Mouse (Mus musculus) embryonic facial prominence, embryonic 11.5 days (tissue): Measurements from ENCODE around the gene Tm9sf4. TPM values are rescaled to one million over a fixed set of nuclear protein-coding genes. Genes with fewer than 3 reads are reported as not detected.

Experiments
- ATAC-seq: fragments of 200-750 bp; cut with Nextera tagmentation; replicated peaks from 2 replicates; pipeline ENCODE4 v1.8.0; 2017; ENCODE audit warnings: low read depth; ENCODE audit not compliant: insufficient number of reproducible peaks, low FRiP score, low TSS enrichment
- DNase-seq: peaks from one replicate; pipeline ENCODE4 v3.0.0-alpha.2; 2015; ENCODE audit warnings: low spot score
- H3K27ac ChIP-seq: fragments of 300-500 bp; sonication (generic); replicated peaks from 2 replicates; pipeline ENCODE4 v1.5.1; 2014; ENCODE audit warnings: mild to moderate bottlenecking, low read depth, low read length, control low read depth
- H3K27me3 ChIP-seq: fragments of 300-500 bp; sonication (generic); 2 replicates; pipeline ENCODE4 v1.6.1; 2014; ENCODE audit warnings: mild to moderate bottlenecking, low read length, moderate library complexity, mixed read lengths; ENCODE audit not compliant: control insufficient read depth, insufficient read depth
- H3K36me3 ChIP-seq: fragments of 300-500 bp; sonication (generic); replicated peaks from 2 replicates; pipeline ENCODE4 v1.6.1; 2014; ENCODE audit warnings: low read depth, mild to moderate bottlenecking, low read length, moderate library complexity, mixed read lengths; ENCODE audit not compliant: control insufficient read depth, insufficient read depth
- H3K4me1 ChIP-seq: fragments of 300-500 bp; sonication (generic); 2 replicates; pipeline ENCODE4 v1.6.1; 2014; ENCODE audit warnings: low read length, mixed read lengths; ENCODE audit not compliant: control insufficient read depth, insufficient read depth
- H3K4me2 ChIP-seq: fragments of 300-500 bp; sonication (generic); 2 replicates; pipeline ENCODE4 v1.6.1; 2014; ENCODE audit warnings: low read depth, mild to moderate bottlenecking, control low read depth, low read length, moderate library complexity
- H3K4me3 ChIP-seq: fragments of 300-500 bp; sonication (generic); 2 replicates; pipeline ENCODE4 v1.5.1; 2014; ENCODE audit warnings: low read depth, low read length, control low read depth
- H3K9ac ChIP-seq: fragments of 300-500 bp; sonication (generic); replicated peaks from 2 replicates; pipeline ENCODE4 v1.6.1; 2014; ENCODE audit warnings: mild to moderate bottlenecking, control low read depth, low read length
- H3K9me3 ChIP-seq: fragments of 300-500 bp; sonication (generic); replicated peaks from 2 replicates; pipeline ENCODE4 v1.6.1; 2016; ENCODE audit warnings: mild to moderate bottlenecking, low read length, inconsistent platforms, mixed read lengths; ENCODE audit not compliant: control insufficient read depth
- WGBS: fragments of 180-500 bp; shearing (Covaris S2); extraction: QIAGEN DNeasy Blood & Tissue Kit; methylation state at CpG from one replicate; pipeline ENCODE4 v1.1.7; 2014; 5-methylcytosine and 5-hydroxymethylcytosine counted together
- polyA plus RNA-seq: library from polyadenylated mRNA; unstranded; fragments of >200 nt; fragmentation: Nextera tagmentation; extraction: Ambion mirVana; gene quantifications from 2 replicates; pipeline ENCODE4 v1.2.1, GENCODE M21; 2014

The Tm9sf4 gene
- polyA plus RNA-seq = 82.2 and 84.0 TPM in 2 replicates

GRCm38 (mm10) chr2:153160844-153161683 lies at the start of gene Tm9sf4:
TSS of gene Tm9sf4 (plus strand) at chr2:153161303.
- ATAC-seq (peak; percentile 87), DNase-seq (peak; percentile 95)
- Histone ChIP-seq H3K9ac (peak within 1 kb of the TSS; percentile 92), H3K4me1 (no peaks in the 10 kb centered on the region; the same call in 1 of the 2 replicates), H3K4me3 (peak within 1 kb of the TSS; percentile 92), H3K27ac (peak within 1 kb of the TSS; percentile 30), H3K27me3 (no peaks in the 10 kb centered on the region), H3K4me2 (peak within 1 kb of the TSS; percentile 90), H3K36me3 (no peaks in the 10 kb centered on the region), H3K9me3 (no peaks in the 10 kb centered on the region)
- WGBS = 12% methylated on average over 34 of the region's 34 CpGs

- ATAC-seq (no peak), DNase-seq (no peak)
- no peak overlapping the region for H3K4me3 ChIP-seq
- H3K4me2 ChIP-seq = no peak overlapping the region
- no peaks in the 10 kb centered on the region for H3K9me3 ChIP-seq
- H3K4me1 ChIP-seq = no peaks in the 10 kb centered on the region
- H3K27me3 ChIP-seq = no peaks in the 10 kb centered on the region
- no peak overlapping the region for H3K9ac ChIP-seq
- H3K36me3 ChIP-seq = no peaks in the 10 kb centered on the region
- no peak overlapping the region for H3K27ac ChIP-seq
- 74% methylated on average over 4 of the region's 4 CpGs for WGBS
Observed at GRCm38 (mm10) chr2:153115679-153116081, 45.4 kb upstream of the Tm9sf4 start.

- WGBS = 85% methylated on average over 7 of the region's 7 CpGs
- H3K4me3 ChIP-seq = no peak overlapping the region
- no peaks in the 10 kb centered on the region for H3K4me1 ChIP-seq
- H3K27ac ChIP-seq = no peak overlapping the region
- no peak for DNase-seq
- no peaks in the 10 kb centered on the region for H3K36me3 ChIP-seq
- H3K27me3 ChIP-seq = no peaks in the 10 kb centered on the region
- H3K4me2 ChIP-seq = no peak overlapping the region
- H3K9me3 ChIP-seq = no peaks in the 10 kb centered on the region
- ATAC-seq = no peak
- H3K9ac ChIP-seq = no peak overlapping the region
Observed at GRCm38 (mm10) chr2:153117051-153117486, 44.0 kb upstream of the Tm9sf4 start.

- no peak for DNase-seq
- H3K4me3 ChIP-seq = no peak overlapping the region
- H3K9ac ChIP-seq = no peak overlapping the region
- 86% methylated on average over 6 of the region's 6 CpGs for WGBS
- H3K4me2 ChIP-seq = no peak overlapping the region
- no peaks in the 10 kb centered on the region for H3K36me3 ChIP-seq
- no peaks in the 10 kb centered on the region for H3K9me3 ChIP-seq
- no peaks in the 10 kb centered on the region for H3K4me1 ChIP-seq
- H3K27me3 ChIP-seq = no peaks in the 10 kb centered on the region
- no peak overlapping the region for H3K27ac ChIP-seq
- no peak for ATAC-seq
Observed at GRCm38 (mm10) chr2:153119488-153119887, 41.6 kb upstream of the Tm9sf4 start.

- Histone ChIP-seq H3K27me3 (no peaks in the 10 kb centered on the region), H3K36me3 (no peaks in the 10 kb centered on the region), H3K9ac (no peak overlapping the region), H3K27ac (no peak overlapping the region), H3K4me2 (no peak overlapping the region), H3K4me3 (no peak overlapping the region), H3K9me3 (no peaks in the 10 kb centered on the region), H3K4me1 (no peaks in the 10 kb centered on the region)
- WGBS = 71% methylated on average over 8 of the region's 8 CpGs
- ATAC-seq = no peak
- DNase-seq = no peak
Observed at GRCm38 (mm10) chr2:153120126-153120525, 41.0 kb upstream of the Tm9sf4 start.

- DNase-seq = no peak
- Histone ChIP-seq H3K9me3 (no peaks in the 10 kb centered on the region), H3K27ac (no peak overlapping the region), H3K4me3 (no peak overlapping the region), H3K27me3 (no peaks in the 10 kb centered on the region), H3K36me3 (no peaks in the 10 kb centered on the region), H3K4me2 (no peak overlapping the region), H3K9ac (no peak overlapping the region), H3K4me1 (no peaks in the 10 kb centered on the region)
- 78% methylated on average over 8 of the region's 8 CpGs for WGBS
- no peak for ATAC-seq
Observed at GRCm38 (mm10) chr2:153121821-153122615, 39.1 kb upstream of the Tm9sf4 start.

GRCm38 (mm10) chr2:153122701-153123100 lies 38.4 kb upstream of the Tm9sf4 start:
- H3K36me3 ChIP-seq = no peaks in the 10 kb centered on the region
- H3K4me1 ChIP-seq = no peaks in the 10 kb centered on the region
- no peak for ATAC-seq
- no peaks in the 10 kb centered on the region for H3K27me3 ChIP-seq
- DNase-seq = no peak
- H3K4me3 ChIP-seq = no peak overlapping the region
- H3K4me2 ChIP-seq = no peak overlapping the region
- no peaks in the 10 kb centered on the region for H3K9me3 ChIP-seq
- H3K27ac ChIP-seq = no peak overlapping the region
- H3K9ac ChIP-seq = no peak overlapping the region
- 89% methylated on average over 7 of the region's 7 CpGs for WGBS

GRCm38 (mm10) chr2:153125875-153126274 lies 35.2 kb upstream of the Tm9sf4 start:
- Histone ChIP-seq H3K9ac (no peak overlapping the region), H3K27ac (no peak overlapping the region), H3K36me3 (no peaks in the 10 kb centered on the region), H3K4me3 (no peak overlapping the region), H3K4me2 (no peak overlapping the region), H3K9me3 (no peaks in the 10 kb centered on the region), H3K4me1 (no peaks in the 10 kb centered on the region), H3K27me3 (no peaks in the 10 kb centered on the region)
- WGBS = 59% methylated on average over 5 of the region's 5 CpGs
- no peak for DNase-seq
- ATAC-seq = no peak
